Mouse (Mus musculus): ENCODE measurements at regions not wholly inside any gene's neighbourhood (a gene's known extent, or its start where the extent isn't known, plus 50 kb on each side); places are given as distances from the start of the nearest gene placed in this dataset.

DNA sequence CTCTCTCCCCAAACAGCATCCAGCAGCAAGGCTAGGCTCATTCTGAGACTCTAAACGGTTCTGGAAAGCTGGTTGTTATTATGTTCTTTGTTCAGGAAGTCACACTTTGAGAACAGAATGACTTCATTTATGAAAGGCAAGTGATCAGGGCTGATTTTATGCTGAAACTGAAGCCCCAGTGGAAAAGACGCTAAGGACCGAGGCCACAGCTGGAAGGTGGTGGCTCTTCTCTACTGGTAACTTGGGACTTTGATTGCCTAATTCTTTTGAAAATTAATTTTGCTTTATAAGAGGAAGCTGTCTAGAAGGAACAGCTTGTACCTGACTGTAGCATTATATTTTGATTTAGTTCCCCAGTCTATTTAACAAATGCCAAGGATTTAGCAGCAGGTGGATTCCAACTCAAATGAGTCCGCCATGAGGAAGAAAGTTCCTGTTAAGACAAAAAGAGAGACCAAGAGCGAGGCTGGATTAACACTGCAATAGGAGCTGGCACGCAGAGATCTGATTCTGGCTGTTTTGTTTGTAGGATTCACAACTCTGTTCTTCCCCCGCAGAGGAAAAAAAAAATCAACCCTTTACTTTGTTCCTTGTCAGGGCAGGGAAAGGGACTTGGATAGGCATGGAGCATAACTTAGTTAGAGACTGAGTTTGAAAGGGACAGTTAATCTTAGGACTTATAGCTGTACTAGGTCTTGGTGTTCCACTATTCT, 388.3 kb upstream of the Slc30a5 start:
- Histone ChIP-seq H3K4me2 (ENCODE audit: low read depth, low read length) (no peak overlapping the region), H3K27me3 (ENCODE audit: insufficient read depth, low read length) (no peaks in the 10 kb centered on the region), H3K9ac (replicated peaks; ENCODE audit: low read length) (no peak overlapping the region), H3K9me3 (ENCODE audit: low read length) (no peaks in the 10 kb centered on the region), H3K4me1 (ENCODE audit: insufficient read depth, low read length) (no peaks in the 10 kb centered on the region), H3K36me3 (ENCODE audit: insufficient read depth, low read length) (no peaks in the 10 kb centered on the region), H3K27ac (no peak overlapping the region), H3K4me3 (ENCODE audit: low read length) (no peak overlapping the region)
- 66% methylated on average over 7 of the region's 7 CpGs for WGBS
- TF ChIP-seq CTCF (IDR thresholded peaks at IDR 0.05; ENCODE audit: low read depth), result no peak
- no peak for ATAC-seq
- DNase-seq (ENCODE audit: low spot score), result no peak

GRCm38 (mm10) chr13:101219568-101219967, 386.3 kb upstream of the Slc30a5 start:
- H3K4me1 ChIP-seq (ENCODE audit: insufficient read depth, low read length), result no peaks in the 10 kb centered on the region; the same call in 1 of the 2 replicates
- H3K4me2 ChIP-seq (ENCODE audit: low read depth, low read length), result no peak overlapping the region
- no peaks in the 10 kb centered on the region for H3K9me3 ChIP-seq (ENCODE audit: low read length)
- WGBS, result 84% methylated on average over 5 of the region's 5 CpGs
- ATAC-seq (no peak), DNase-seq (ENCODE audit: low spot score) (no peak)
- no peak overlapping the region for H3K4me3 ChIP-seq (ENCODE audit: low read length)
- no peak overlapping the region for H3K9ac ChIP-seq (replicated peaks; ENCODE audit: low read length)
- no peak overlapping the region for H3K27ac ChIP-seq
- H3K36me3 ChIP-seq (ENCODE audit: insufficient read depth, low read length), result no peaks in the 10 kb centered on the region
- no peaks in the 10 kb centered on the region for H3K27me3 ChIP-seq (ENCODE audit: insufficient read depth, low read length)
- no peak for TF ChIP-seq CTCF (IDR thresholded peaks at IDR 0.05; ENCODE audit: low read depth)

- 55% methylated on average over 8 of the region's 8 CpGs for WGBS
- ATAC-seq, result no peak
- Histone ChIP-seq H3K9ac (replicated peaks; ENCODE audit: low read length) (no peak overlapping the region), H3K4me2 (ENCODE audit: low read depth, low read length) (no peak overlapping the region), H3K9me3 (ENCODE audit: low read length) (no peaks in the 10 kb centered on the region), H3K27me3 (ENCODE audit: insufficient read depth, low read length) (no peaks in the 10 kb centered on the region), H3K4me3 (ENCODE audit: low read length) (no peak overlapping the region), H3K4me1 (ENCODE audit: insufficient read depth, low read length) (peaks cover 5% of the 10 kb centered on the region; the same call in 1 of the 2 replicates), H3K27ac (no peak overlapping the region), H3K36me3 (ENCODE audit: insufficient read depth, low read length) (no peaks in the 10 kb centered on the region)
- peak; percentile 54 for DNase-seq (ENCODE audit: low spot score)
- no peak for TF ChIP-seq CTCF (IDR thresholded peaks at IDR 0.05; ENCODE audit: low read depth)
These were observed 383.8 kb upstream of the Slc30a5 start for GRCm38 (mm10) chr13:101216897-101217480.

DNA sequence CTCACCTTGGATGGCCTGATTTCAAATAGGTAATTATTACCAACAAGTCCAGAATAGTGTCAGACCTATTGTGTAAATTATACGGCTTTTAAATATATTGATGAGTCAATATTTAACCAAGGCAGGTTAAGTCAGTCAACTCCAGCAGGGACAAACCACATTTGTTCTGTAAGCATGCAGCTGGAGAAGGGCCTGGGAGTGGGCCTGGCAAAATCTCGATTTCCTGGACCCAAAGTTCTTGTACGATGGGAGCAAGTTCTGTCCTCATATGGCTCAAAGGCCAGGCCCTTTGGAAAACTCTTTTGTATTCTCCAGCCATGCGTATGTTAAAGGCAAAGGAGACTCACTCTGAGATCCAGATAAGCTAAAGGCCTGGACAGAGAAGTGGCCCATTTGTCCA, 383.2 kb upstream of the Slc30a5 start:
- ATAC-seq (no peak), DNase-seq (ENCODE audit: low spot score) (no peak)
- no peaks in the 10 kb centered on the region for H3K36me3 ChIP-seq (ENCODE audit: insufficient read depth, low read length)
- no peaks in the 10 kb centered on the region for H3K9me3 ChIP-seq (ENCODE audit: low read length)
- H3K27me3 ChIP-seq (ENCODE audit: insufficient read depth, low read length), result no peaks in the 10 kb centered on the region
- H3K27ac ChIP-seq, result no peak overlapping the region
- TF ChIP-seq CTCF (IDR thresholded peaks at IDR 0.05; ENCODE audit: low read depth), result no peak
- no peak overlapping the region for H3K4me3 ChIP-seq (ENCODE audit: low read length)
- H3K9ac ChIP-seq (replicated peaks; ENCODE audit: low read length), result no peak overlapping the region
- WGBS, result 81% methylated on average over 4 of the region's 4 CpGs
- peaks cover 5% of the 10 kb centered on the region; the same call in 1 of the 2 replicates for H3K4me1 ChIP-seq (ENCODE audit: insufficient read depth, low read length)
- no peak overlapping the region for H3K4me2 ChIP-seq (ENCODE audit: low read depth, low read length)

- Histone ChIP-seq H3K9me3 (ENCODE audit: low read length) (no peaks in the 10 kb centered on the region), H3K4me3 (ENCODE audit: low read length) (no peak overlapping the region), H3K9ac (replicated peaks; ENCODE audit: low read length) (no peak overlapping the region), H3K4me2 (ENCODE audit: low read depth, low read length) (no peak overlapping the region), H3K27me3 (ENCODE audit: insufficient read depth, low read length) (no peaks in the 10 kb centered on the region), H3K27ac (no peak overlapping the region), H3K4me1 (ENCODE audit: insufficient read depth, low read length) (peaks cover 5% of the 10 kb centered on the region; the same call in 1 of the 2 replicates), H3K36me3 (ENCODE audit: insufficient read depth, low read length) (no peaks in the 10 kb centered on the region)
- ATAC-seq (peak; percentile 13; the same call in 1 of the 2 replicates), DNase-seq (ENCODE audit: low spot score) (peak; percentile 38)
- TF ChIP-seq CTCF (IDR thresholded peaks at IDR 0.05; ENCODE audit: low read depth), result no peak
- 38% methylated on average over 11 of the region's 11 CpGs for WGBS
These were observed 382.6 kb upstream of the Slc30a5 start for GRCm38 (mm10) chr13:101215792-101216221.

DNA sequence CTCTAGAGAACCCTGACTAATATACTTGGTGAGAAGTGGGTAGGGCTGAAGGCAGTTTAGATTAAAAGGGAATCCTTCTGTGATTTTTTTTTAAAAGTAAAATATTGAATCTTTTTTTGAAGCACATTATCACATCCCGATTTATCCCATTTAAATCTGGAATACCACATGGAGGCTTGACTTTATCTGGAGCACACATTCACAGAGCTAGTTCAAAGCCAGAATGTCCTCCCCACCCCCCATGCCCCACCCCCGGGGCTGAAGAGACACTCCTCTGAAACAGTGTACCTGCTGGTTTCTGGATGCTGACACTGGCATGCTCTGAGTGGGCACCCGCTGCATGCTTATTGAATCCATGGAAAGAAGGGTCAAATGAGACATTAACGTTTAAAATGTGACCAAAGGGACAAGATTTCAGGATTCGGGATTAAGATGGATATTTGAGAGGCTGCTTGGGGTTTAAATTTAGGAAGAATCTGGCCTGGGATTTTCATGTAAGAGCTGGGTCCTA, 382.0 kb upstream of the Slc30a5 start:
- Histone ChIP-seq H3K4me3 (ENCODE audit: low read length) (no peak overlapping the region), H3K9me3 (ENCODE audit: low read length) (no peaks in the 10 kb centered on the region), H3K4me2 (ENCODE audit: low read depth, low read length) (no peak overlapping the region), H3K27ac (no peak overlapping the region), H3K27me3 (ENCODE audit: insufficient read depth, low read length) (no peaks in the 10 kb centered on the region), H3K9ac (replicated peaks; ENCODE audit: low read length) (no peak overlapping the region), H3K4me1 (ENCODE audit: insufficient read depth, low read length) (peaks cover 5% of the 10 kb centered on the region; the same call in 1 of the 2 replicates), H3K36me3 (ENCODE audit: insufficient read depth, low read length) (no peaks in the 10 kb centered on the region)
- ATAC-seq, result no peak
- WGBS, result 62% methylated on average over 5 of the region's 5 CpGs
- no peak for TF ChIP-seq CTCF (IDR thresholded peaks at IDR 0.05; ENCODE audit: low read depth)
- DNase-seq (ENCODE audit: low spot score), result no peak

DNA sequence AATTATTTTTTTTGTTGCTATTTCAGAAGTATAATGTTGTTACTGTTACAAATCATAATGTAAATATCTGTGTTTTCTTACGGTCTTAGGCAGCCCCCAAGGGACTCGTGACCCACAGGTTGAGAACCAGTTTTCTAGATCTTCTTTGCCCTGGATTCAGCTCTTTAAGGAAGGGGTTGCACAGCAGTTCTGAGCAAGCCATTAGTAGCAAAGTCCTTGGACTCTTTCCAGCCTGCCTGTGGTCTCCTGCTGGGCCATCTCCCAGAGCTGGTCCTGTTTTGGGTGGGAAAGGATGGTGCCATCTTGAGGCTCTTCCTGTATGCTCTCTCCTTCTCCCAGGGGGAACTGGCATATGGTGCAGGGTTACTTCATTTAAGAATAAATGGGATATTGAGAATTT, 380.9 kb upstream of the Slc30a5 start:
- DNase-seq (ENCODE audit: low spot score) (peak; percentile 37), ATAC-seq (no peak)
- no peak overlapping the region for H3K9ac ChIP-seq (replicated peaks; ENCODE audit: low read length)
- H3K4me2 ChIP-seq (ENCODE audit: low read depth, low read length), result no peak overlapping the region
- no peak overlapping the region for H3K4me3 ChIP-seq (ENCODE audit: low read length)
- no peaks in the 10 kb centered on the region for H3K9me3 ChIP-seq (ENCODE audit: low read length)
- H3K27me3 ChIP-seq (ENCODE audit: insufficient read depth, low read length), result no peaks in the 10 kb centered on the region
- no peaks in the 10 kb centered on the region for H3K36me3 ChIP-seq (ENCODE audit: insufficient read depth, low read length)
- no peak overlapping the region for H3K27ac ChIP-seq
- H3K4me1 ChIP-seq (ENCODE audit: insufficient read depth, low read length), result peaks cover 5% of the 10 kb centered on the region; the same call in 1 of the 2 replicates
- WGBS, result 65% methylated on average over 2 of the region's 2 CpGs
- TF ChIP-seq CTCF (IDR thresholded peaks at IDR 0.05; ENCODE audit: low read depth), result no peak

Measured in hindbrain, postnatal 0 days (tissue).